Mouse (Mus musculus): ENCODE measurements around the gene Zfyve26. TPM values are rescaled to one million over a fixed set of nuclear protein-coding genes. Genes with fewer than 3 reads are reported as not detected.
A peak's percentile ranks its signal among the peaks of the same experiment; 100 is the strongest.

The Zfyve26 gene
- polyA plus RNA-seq, 1 experiment from 2014 or later, result 16.1 TPM

- H3K9ac ChIP-seq (ENCODE audit: low read length), result no peak overlapping the region
- WGBS, result 87% methylated on average over 6 of the region's 6 CpGs
- ATAC-seq (replicated peaks; ENCODE audit: low FRiP score) (no peak), DNase-seq (ENCODE audit: low spot score) (no peak)
- H3K4me3 ChIP-seq (ENCODE audit: low read depth, low read length), result no peak overlapping the region
- no peaks in the 10 kb centered on the region for H3K27me3 ChIP-seq (ENCODE audit: control insufficient read depth, insufficient read depth, low read length)
- no peak overlapping the region for H3K4me2 ChIP-seq (ENCODE audit: low read depth, low read length, severe bottlenecking)
- H3K9me3 ChIP-seq (ENCODE audit: control insufficient read depth, low read length), result no peaks in the 10 kb centered on the region
- H3K36me3 ChIP-seq (ENCODE audit: control insufficient read depth, insufficient read depth, low read length), result no peaks in the 10 kb centered on the region
- no peak overlapping the region for H3K27ac ChIP-seq (ENCODE audit: low read depth, low read length)
- no peaks in the 10 kb centered on the region for H3K4me1 ChIP-seq (replicated peaks; ENCODE audit: control insufficient read depth, insufficient read depth, low read length)
Measured at GRCm38 (mm10) chr12:79292874-79293273, 3.2 kb downstream of the Zfyve26 start.

GRCm38 (mm10) chr12:79282595-79282994, 13.5 kb downstream of the Zfyve26 start:
- Histone ChIP-seq H3K36me3 (ENCODE audit: control insufficient read depth, insufficient read depth, low read length) (peaks cover 5% of the 10 kb centered on the region), H3K9ac (ENCODE audit: low read length) (no peak overlapping the region), H3K4me2 (ENCODE audit: low read depth, low read length, severe bottlenecking) (no peak overlapping the region), H3K9me3 (ENCODE audit: control insufficient read depth, low read length) (no peaks in the 10 kb centered on the region), H3K27ac (ENCODE audit: low read depth, low read length) (no peak overlapping the region), H3K4me1 (replicated peaks; ENCODE audit: control insufficient read depth, insufficient read depth, low read length) (no peaks in the 10 kb centered on the region), H3K27me3 (ENCODE audit: control insufficient read depth, insufficient read depth, low read length) (no peaks in the 10 kb centered on the region), H3K4me3 (ENCODE audit: low read depth, low read length) (no peak overlapping the region)
- 89% methylated on average over 8 of the region's 8 CpGs for WGBS
- DNase-seq (ENCODE audit: low spot score), result no peak
- ATAC-seq (replicated peaks; ENCODE audit: low FRiP score), result no peak

GRCm38 (mm10) chr12:79279513-79280115, 16.5 kb downstream of the Zfyve26 start:
- ATAC-seq (replicated peaks; ENCODE audit: low FRiP score) (no peak), DNase-seq (ENCODE audit: low spot score) (no peak)
- Histone ChIP-seq H3K27ac (ENCODE audit: low read depth, low read length) (no peak overlapping the region), H3K4me1 (replicated peaks; ENCODE audit: control insufficient read depth, insufficient read depth, low read length) (no peaks in the 10 kb centered on the region), H3K4me3 (ENCODE audit: low read depth, low read length) (no peak overlapping the region), H3K36me3 (ENCODE audit: control insufficient read depth, insufficient read depth, low read length) (no peaks in the 10 kb centered on the region; the same call in 1 of the 2 replicates), H3K27me3 (ENCODE audit: control insufficient read depth, insufficient read depth, low read length) (no peaks in the 10 kb centered on the region), H3K4me2 (ENCODE audit: low read depth, low read length, severe bottlenecking) (no peak overlapping the region), H3K9me3 (ENCODE audit: control insufficient read depth, low read length) (no peaks in the 10 kb centered on the region), H3K9ac (ENCODE audit: low read length) (no peak overlapping the region)
- 90% methylated on average over 13 of the region's 13 CpGs for WGBS

- no peak for DNase-seq (ENCODE audit: low spot score)
- H3K27me3 ChIP-seq (ENCODE audit: control insufficient read depth, insufficient read depth, low read length), result no peaks in the 10 kb centered on the region
- ATAC-seq (replicated peaks; ENCODE audit: low FRiP score), result no peak
- H3K36me3 ChIP-seq (ENCODE audit: control insufficient read depth, insufficient read depth, low read length), result no peaks in the 10 kb centered on the region; the same call in 1 of the 2 replicates
- no peak overlapping the region for H3K27ac ChIP-seq (ENCODE audit: low read depth, low read length)
- no peaks in the 10 kb centered on the region for H3K9me3 ChIP-seq (ENCODE audit: control insufficient read depth, low read length)
- H3K9ac ChIP-seq (ENCODE audit: low read length), result no peak overlapping the region
- H3K4me1 ChIP-seq (replicated peaks; ENCODE audit: control insufficient read depth, insufficient read depth, low read length), result no peaks in the 10 kb centered on the region
- WGBS, result 89% methylated on average over 4 of the region's 4 CpGs
- no peak overlapping the region for H3K4me3 ChIP-seq (ENCODE audit: low read depth, low read length)
- H3K4me2 ChIP-seq (ENCODE audit: low read depth, low read length, severe bottlenecking), result no peak overlapping the region
Measured at GRCm38 (mm10) chr12:79272604-79273003, 23.5 kb downstream of the Zfyve26 start.

- no peak for ATAC-seq (replicated peaks; ENCODE audit: low FRiP score)
- no peaks in the 10 kb centered on the region for H3K27me3 ChIP-seq (ENCODE audit: control insufficient read depth, insufficient read depth, low read length)
Measured at GRCm38 (mm10) chr12:79261035-79261434, 35.1 kb downstream of the Zfyve26 start.

GRCm38 (mm10) chr12:79260154-79260553, 36.0 kb downstream of the Zfyve26 start:
- no peaks in the 10 kb centered on the region for H3K4me1 ChIP-seq (replicated peaks; ENCODE audit: control insufficient read depth, insufficient read depth, low read length)
- H3K4me3 ChIP-seq (ENCODE audit: low read depth, low read length), result no peak overlapping the region
- ATAC-seq (replicated peaks; ENCODE audit: low FRiP score) (no peak), DNase-seq (ENCODE audit: low spot score) (no peak)
- H3K4me2 ChIP-seq (ENCODE audit: low read depth, low read length, severe bottlenecking), result no peak overlapping the region
- H3K27ac ChIP-seq (ENCODE audit: low read depth, low read length), result no peak overlapping the region
- H3K27me3 ChIP-seq (ENCODE audit: control insufficient read depth, insufficient read depth, low read length), result no peaks in the 10 kb centered on the region
- peaks cover 5% of the 10 kb centered on the region; the same call in 1 of the 2 replicates for H3K36me3 ChIP-seq (ENCODE audit: control insufficient read depth, insufficient read depth, low read length)
- WGBS, result 87% methylated on average over 2 of the region's 2 CpGs
- no peaks in the 10 kb centered on the region for H3K9me3 ChIP-seq (ENCODE audit: control insufficient read depth, low read length)
- no peak overlapping the region for H3K9ac ChIP-seq (ENCODE audit: low read length)

More at GRCm38 (mm10) chr12:79261035-79261434, 35.1 kb downstream of the Zfyve26 start:
- Histone ChIP-seq H3K9me3 (ENCODE audit: control insufficient read depth, low read length) (no peaks in the 10 kb centered on the region), H3K4me2 (ENCODE audit: low read depth, low read length, severe bottlenecking) (no peak overlapping the region), H3K4me1 (replicated peaks; ENCODE audit: control insufficient read depth, insufficient read depth, low read length) (no peaks in the 10 kb centered on the region), H3K36me3 (ENCODE audit: control insufficient read depth, insufficient read depth, low read length) (peaks cover 5% of the 10 kb centered on the region; the same call in 1 of the 2 replicates), H3K4me3 (ENCODE audit: low read depth, low read length) (no peak overlapping the region), H3K27ac (ENCODE audit: low read depth, low read length) (no peak overlapping the region), H3K9ac (ENCODE audit: low read length) (no peak overlapping the region)
- DNase-seq (ENCODE audit: low spot score), result peak; percentile 65
- WGBS, result 57% methylated on average over 5 of the region's 5 CpGs

GRCm38 (mm10) chr12:79254975-79255374, 41.1 kb downstream of the Zfyve26 start:
- Histone ChIP-seq H3K4me1 (replicated peaks; ENCODE audit: control insufficient read depth, insufficient read depth, low read length) (no peaks in the 10 kb centered on the region), H3K27me3 (ENCODE audit: control insufficient read depth, insufficient read depth, low read length) (no peaks in the 10 kb centered on the region), H3K9me3 (ENCODE audit: control insufficient read depth, low read length) (no peaks in the 10 kb centered on the region), H3K27ac (ENCODE audit: low read depth, low read length) (no peak overlapping the region), H3K4me3 (ENCODE audit: low read depth, low read length) (no peak overlapping the region), H3K4me2 (ENCODE audit: low read depth, low read length, severe bottlenecking) (no peak overlapping the region), H3K36me3 (ENCODE audit: control insufficient read depth, insufficient read depth, low read length) (peaks cover 4% of the 10 kb centered on the region; the same call in 1 of the 2 replicates), H3K9ac (ENCODE audit: low read length) (no peak overlapping the region)
- DNase-seq (ENCODE audit: low spot score) (no peak), ATAC-seq (replicated peaks; ENCODE audit: low FRiP score) (no peak)
- 95% methylated on average over 10 of the region's 10 CpGs for WGBS

GRCm38 (mm10) chr12:79253294-79254053, 42.6 kb downstream of the Zfyve26 start:
- Histone ChIP-seq H3K27ac (ENCODE audit: low read depth, low read length) (no peak overlapping the region), H3K9ac (ENCODE audit: low read length) (no peak overlapping the region), H3K4me2 (ENCODE audit: low read depth, low read length, severe bottlenecking) (no peak overlapping the region), H3K9me3 (ENCODE audit: control insufficient read depth, low read length) (no peaks in the 10 kb centered on the region), H3K27me3 (ENCODE audit: control insufficient read depth, insufficient read depth, low read length) (no peaks in the 10 kb centered on the region), H3K4me1 (replicated peaks; ENCODE audit: control insufficient read depth, insufficient read depth, low read length) (no peaks in the 10 kb centered on the region), H3K4me3 (ENCODE audit: low read depth, low read length) (no peak overlapping the region), H3K36me3 (ENCODE audit: control insufficient read depth, insufficient read depth, low read length) (peaks cover 4% of the 10 kb centered on the region; the same call in 1 of the 2 replicates)
- WGBS, result 93% methylated on average over 9 of the region's 9 CpGs
- DNase-seq (ENCODE audit: low spot score) (no peak), ATAC-seq (replicated peaks; ENCODE audit: low FRiP score) (no peak)
